Comparison of ENCODE assay signal across 18 mouse cellular contexts in the genomic region with DNA sequence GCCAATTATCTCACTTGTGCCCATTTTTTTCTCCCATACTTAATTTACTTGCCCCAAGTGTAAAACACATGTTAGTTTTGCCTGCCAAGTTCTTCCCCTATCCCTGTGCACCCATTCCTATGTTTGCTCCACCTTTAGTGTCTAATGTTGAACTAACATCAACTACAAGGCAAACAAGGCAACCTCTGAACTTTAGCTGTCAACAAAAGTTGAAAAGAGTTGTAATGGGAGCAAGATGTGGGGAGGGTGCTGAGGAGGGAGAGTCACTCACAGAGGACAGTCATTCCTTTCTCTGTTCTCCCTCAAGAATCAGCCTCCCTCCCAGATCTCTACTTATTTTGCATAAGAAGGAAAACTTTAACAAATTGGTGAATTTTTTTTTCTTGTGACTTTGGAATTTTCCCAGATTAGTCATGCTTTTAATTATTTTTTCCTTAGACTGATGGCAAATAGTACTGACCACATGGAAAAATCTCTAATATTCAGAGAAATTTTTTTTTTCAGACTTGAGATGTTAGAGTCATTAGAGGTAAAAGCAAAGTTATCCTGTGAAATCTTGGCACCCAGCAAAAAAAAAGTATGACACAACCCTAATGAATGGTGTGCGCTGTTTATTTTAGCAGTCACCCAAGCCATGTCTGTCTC.
DNase-seq lines count a peak whose midpoint lies in the region.
"Had no signal": no experiment of that assay in that cellular context is flagged by ENCODE, and none has a peak within 500 bp of the region (broad histone marks: within the 10 kb centered on the region; RNA-seq: fewer than 3 reads in every experiment).

No protein-coding gene starts in this region.

- peak; percentile 33 for DNase-seq in 3T3-L1 (ENCODE audit: low read depth, low spot score)
- peak; percentile 52 for DNase-seq in NIH3T3 (ENCODE audit: low read depth)
- peak; percentile 19 for DNase-seq in embryo, embryonic 9.5 days (ENCODE audit: extremely low spot score)
- peak; percentile 14 for DNase-seq in hindlimb bud, embryonic 11.5 days (ENCODE audit: extremely low spot score, low read depth, low spot score)
- DNase-seq in right cerebral cortex, postnatal 10 days (ENCODE audit: low spot score in 2 of 2): no peak
- no peak for DNase-seq in left cerebral cortex, postnatal 10 days (ENCODE audit: extremely low spot score in 1 of 2, low spot score in 2 of 2)
- no peak for DNase-seq in layer of hippocampus, adult 18-20 months (ENCODE audit: low spot score in 2 of 2)
- DNase-seq: adrenal gland, adult 2 months; cerebellum, adult 11 months; cerebellum, adult 9-11 months; forebrain, postnatal 0 days; gastrocnemius, postnatal 36 days; heart, postnatal 4 days; kidney, postnatal 36 days; layer of hippocampus, adult 9-11 months; lung, postnatal 36 days; right cerebral cortex, postnatal 4 days; thymus, postnatal 25 days had no signal

- intact Hi-C loops in left cerebral cortex, postnatal 10 days (cut with DNase I): no loop called here

Comparison
In these comparisons a context has a peak if more than half of its experiments do, and no peak if none do; other contexts are left out.
1. DNase-seq: peak in 3T3-L1 (single experiment), NIH3T3 (single experiment), embryo, embryonic 9.5 days (single experiment) and hindlimb bud, embryonic 11.5 days (single experiment); none in right cerebral cortex, postnatal 10 days (0 of 2), left cerebral cortex, postnatal 10 days (0 of 2) and layer of hippocampus, adult 18-20 months (0 of 2).